Mouse (Mus musculus): Measurements from ENCODE around the gene Osbpl7. TPM values are rescaled to one million over a fixed set of nuclear protein-coding genes. Genes with fewer than 3 reads are reported as not detected.

Osbpl7 gene
- polyA plus RNA-seq (2015; fragmentation: Nextera tagmentation; extraction: Ambion mirVana): 7.8 and 9.5 TPM in 2 replicates

DNA sequence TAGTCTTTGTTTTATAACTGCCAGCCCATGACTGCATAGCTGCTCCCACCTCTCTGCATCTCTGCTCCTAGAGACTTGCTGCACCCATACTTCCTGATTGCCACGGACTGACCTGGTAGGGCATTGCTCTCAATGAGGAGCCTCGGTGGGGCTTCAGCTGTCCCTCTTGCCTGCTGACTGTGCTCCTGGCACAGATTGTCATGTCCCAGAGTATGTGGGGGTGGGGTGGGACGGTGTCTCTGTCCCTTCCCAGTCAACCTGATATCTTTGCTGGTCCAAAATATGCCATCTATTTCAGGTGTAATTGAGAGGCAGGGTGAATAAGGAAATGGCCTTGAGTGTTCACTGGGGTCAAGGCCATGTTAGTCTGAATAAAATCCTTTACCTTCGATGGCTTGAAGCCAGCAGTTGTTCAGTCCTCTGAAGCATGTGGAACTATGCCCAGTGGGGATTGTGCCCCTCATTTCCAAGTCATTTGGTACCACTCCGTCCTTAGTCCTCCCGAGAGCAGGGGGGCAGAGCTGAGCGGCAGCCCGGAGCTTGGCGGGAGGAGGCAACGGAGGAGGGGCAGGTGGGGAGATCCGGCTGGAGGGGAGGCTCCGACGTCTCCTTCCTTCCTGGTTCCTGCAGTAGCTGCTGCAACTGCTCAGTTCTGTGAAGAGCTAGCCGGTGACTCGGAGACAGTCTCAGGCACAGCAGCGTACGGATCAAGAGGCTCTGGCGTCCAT is at the start of gene Osbpl7:
Osbpl7 (plus strand) TSS at position 413 of the 728 bp plus-strand sequence.
- Histone ChIP-seq H3K4me3 (replicated peaks) (peak within 1 kb of the TSS; percentile 62), H3K27me3 (replicated peaks) (no peaks in the 10 kb centered on the region), H3K36me3 (peaks cover 17% of the 10 kb centered on the region; the same call in 1 of the 2 replicates), H3K4me2 (peak within 1 kb of the TSS; percentile 88), H3K27ac (peak within 1 kb of the TSS; percentile 75), H3K9me3 (no peaks in the 10 kb centered on the region), H3K4me1 (peaks cover 26% of the 10 kb centered on the region), H3K9ac (peak within 1 kb of the TSS; percentile 83)
- peak; percentile 68 for ATAC-seq (ENCODE audit: insufficient read depth, low FRiP score, low read depth)
- WGBS: 5% methylated on average over 18 of the region's 18 CpGs

DNA sequence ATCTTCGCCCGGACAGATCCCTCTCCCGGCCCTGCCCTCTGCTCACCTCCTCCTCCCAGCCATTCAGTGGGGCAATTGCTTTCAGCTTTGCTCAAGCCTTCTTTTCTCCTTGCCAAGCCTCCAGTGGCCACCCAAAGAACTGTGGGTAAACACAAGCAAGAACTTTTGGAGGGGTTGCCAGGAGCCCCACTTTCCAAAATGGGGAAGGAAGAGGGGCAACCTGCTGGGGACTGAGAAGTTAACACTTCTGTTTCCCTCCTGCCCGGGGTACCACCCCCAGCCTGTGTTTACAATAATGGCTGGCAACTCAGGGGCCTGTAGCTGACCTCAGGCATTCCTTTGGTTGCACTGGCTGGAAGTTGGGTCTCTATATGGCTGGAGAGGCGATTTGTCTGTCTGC is 47.3 kb upstream of the Osbpl7 start:
- ATAC-seq (ENCODE audit: insufficient read depth, low FRiP score, low read depth): no peak
- Histone ChIP-seq H3K4me3 (replicated peaks) (no peak overlapping the region), H3K9ac (no peak overlapping the region), H3K9me3 (no peaks in the 10 kb centered on the region), H3K4me1 (no peaks in the 10 kb centered on the region), H3K36me3 (no peaks in the 10 kb centered on the region), H3K27ac (no peak overlapping the region), H3K27me3 (replicated peaks) (0 out of 2 replicates have a peak, but pooled peaks cover 12% of the 10 kb centered on the region), H3K4me2 (no peak overlapping the region)
- WGBS: 25% methylated on average over 5 of the region's 5 CpGs

GRCm38 (mm10) chr11:97007093-97007794 is 43.2 kb upstream of the Osbpl7 start:
- WGBS: 49% methylated on average over 9 of the region's 9 CpGs
- Histone ChIP-seq H3K36me3 (no peaks in the 10 kb centered on the region), H3K4me2 (no peak overlapping the region), H3K4me1 (no peaks in the 10 kb centered on the region), H3K4me3 (replicated peaks) (no peak overlapping the region), H3K27ac (no peak overlapping the region), H3K9me3 (no peaks in the 10 kb centered on the region), H3K9ac (no peak overlapping the region), H3K27me3 (replicated peaks) (0 out of 2 replicates have a peak, but pooled peaks cover 16% of the 10 kb centered on the region)
- ATAC-seq (ENCODE audit: insufficient read depth, low FRiP score, low read depth): no peak

GRCm38 (mm10) chr11:97009198-97009790 is 41.1 kb upstream of the Osbpl7 start:
- Histone ChIP-seq H3K4me3 (replicated peaks) (no peak overlapping the region), H3K27me3 (replicated peaks) (0 out of 2 replicates have a peak, but pooled peaks cover 16% of the 10 kb centered on the region), H3K4me1 (no peaks in the 10 kb centered on the region), H3K9me3 (no peaks in the 10 kb centered on the region), H3K4me2 (no peak overlapping the region), H3K9ac (no peak overlapping the region), H3K27ac (no peak overlapping the region), H3K36me3 (no peaks in the 10 kb centered on the region)
- ATAC-seq (ENCODE audit: insufficient read depth, low FRiP score, low read depth): no peak
- 47% methylated on average over 8 of the region's 8 CpGs for WGBS

DNA sequence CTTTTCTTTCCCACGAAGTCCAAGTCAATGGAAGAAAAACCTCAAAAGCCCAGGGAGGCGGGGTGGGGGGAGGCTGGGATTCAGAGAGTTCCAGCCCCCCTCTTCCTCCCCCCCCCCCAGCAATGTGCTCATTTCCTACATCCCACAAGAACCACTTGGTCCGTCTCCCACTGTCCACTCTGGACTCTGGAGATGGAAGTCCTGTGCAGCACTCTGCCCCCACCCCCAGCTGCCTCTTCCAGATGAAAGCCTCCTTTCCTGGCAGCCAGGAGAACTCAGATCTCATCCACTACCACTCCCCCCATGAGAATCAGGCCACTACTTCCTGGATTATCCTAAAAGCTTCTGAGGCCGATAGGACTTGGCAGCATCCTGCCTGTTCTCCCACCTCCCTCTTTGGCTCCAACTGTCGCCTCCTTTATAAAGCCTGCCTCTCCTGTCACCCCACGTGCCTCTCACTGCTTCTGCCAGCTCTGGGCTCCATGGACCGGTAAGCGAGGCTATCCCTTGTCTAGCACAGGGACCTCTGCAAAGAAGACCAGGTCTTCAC is 37.2 kb upstream of the Osbpl7 start, which contains the start of gene Sp6:
Sp6 (plus strand) TSS at position 274 of the 550 bp plus-strand sequence.
- H3K27ac ChIP-seq: no peak within 1 kb of the TSS
- no peak within 1 kb of the TSS for H3K4me3 ChIP-seq (replicated peaks)
- H3K4me1 ChIP-seq: 0 out of 2 replicates have a peak, but pooled peaks cover 6% of the 10 kb centered on the region
- no peak within 1 kb of the TSS for H3K4me2 ChIP-seq
- H3K9ac ChIP-seq: no peak within 1 kb of the TSS
- no peaks in the 10 kb centered on the region for H3K36me3 ChIP-seq
- WGBS: 29% methylated on average over 8 of the region's 8 CpGs
- no peak for ATAC-seq (ENCODE audit: insufficient read depth, low FRiP score, low read depth)
- H3K27me3 ChIP-seq (replicated peaks): peaks cover 31% of the 10 kb centered on the region
- no peaks in the 10 kb centered on the region for H3K9me3 ChIP-seq

DNA sequence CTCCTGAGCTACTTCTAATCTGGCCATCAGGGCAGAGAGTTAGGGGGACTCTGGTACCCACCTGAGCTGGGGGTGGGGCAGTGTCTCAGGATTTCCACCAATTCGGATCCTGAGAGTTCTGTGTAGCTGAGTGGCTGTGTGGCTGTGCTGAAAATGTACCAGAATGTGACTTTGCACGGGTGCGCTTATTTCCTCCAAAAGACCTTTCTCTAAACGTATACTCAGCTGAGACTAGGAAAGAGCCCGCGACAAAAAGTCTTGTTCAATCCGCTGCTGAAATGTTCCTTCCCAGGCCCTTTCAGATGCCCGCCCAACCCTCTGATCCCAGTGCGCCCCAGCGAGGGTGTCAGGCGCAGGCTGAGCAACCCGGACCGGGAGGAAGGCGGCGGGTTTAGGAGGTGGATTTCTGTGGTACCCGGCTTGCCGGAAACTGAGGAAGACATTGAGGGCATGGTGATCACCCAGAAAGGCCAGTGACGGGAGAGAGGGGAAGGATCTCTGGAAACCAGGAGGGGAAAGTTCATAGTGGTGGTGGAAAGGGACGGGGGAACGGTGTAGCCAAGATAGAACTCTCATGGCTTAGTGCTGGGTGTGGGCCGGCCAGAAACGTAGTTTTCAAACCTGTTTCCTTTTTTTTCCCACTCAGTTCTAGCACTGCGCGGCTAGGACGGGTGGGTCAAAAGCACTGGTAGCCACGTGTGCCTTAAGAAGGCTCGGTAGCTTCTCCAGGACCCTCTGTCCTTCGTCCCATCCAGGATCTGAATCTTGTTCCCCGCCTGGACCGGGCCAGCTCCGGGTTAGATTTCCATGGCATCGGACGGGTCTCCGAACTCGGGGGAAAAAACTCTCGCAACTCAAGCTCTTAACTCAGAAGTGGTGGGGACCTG is 32.5 kb upstream of the Osbpl7 start:
- Histone ChIP-seq H3K9ac (no peak overlapping the region), H3K36me3 (no peaks in the 10 kb centered on the region), H3K4me3 (replicated peaks) (peak overlapping the region; percentile 42), H3K4me2 (peak overlapping the region; percentile 69), H3K9me3 (no peaks in the 10 kb centered on the region), H3K27me3 (replicated peaks) (peaks cover 66% of the 10 kb centered on the region), H3K27ac (no peak overlapping the region), H3K4me1 (peaks cover 35% of the 10 kb centered on the region)
- 2% methylated on average over 36 of the region's 36 CpGs for WGBS
- ATAC-seq (ENCODE audit: insufficient read depth, low FRiP score, low read depth): no peak

DNA sequence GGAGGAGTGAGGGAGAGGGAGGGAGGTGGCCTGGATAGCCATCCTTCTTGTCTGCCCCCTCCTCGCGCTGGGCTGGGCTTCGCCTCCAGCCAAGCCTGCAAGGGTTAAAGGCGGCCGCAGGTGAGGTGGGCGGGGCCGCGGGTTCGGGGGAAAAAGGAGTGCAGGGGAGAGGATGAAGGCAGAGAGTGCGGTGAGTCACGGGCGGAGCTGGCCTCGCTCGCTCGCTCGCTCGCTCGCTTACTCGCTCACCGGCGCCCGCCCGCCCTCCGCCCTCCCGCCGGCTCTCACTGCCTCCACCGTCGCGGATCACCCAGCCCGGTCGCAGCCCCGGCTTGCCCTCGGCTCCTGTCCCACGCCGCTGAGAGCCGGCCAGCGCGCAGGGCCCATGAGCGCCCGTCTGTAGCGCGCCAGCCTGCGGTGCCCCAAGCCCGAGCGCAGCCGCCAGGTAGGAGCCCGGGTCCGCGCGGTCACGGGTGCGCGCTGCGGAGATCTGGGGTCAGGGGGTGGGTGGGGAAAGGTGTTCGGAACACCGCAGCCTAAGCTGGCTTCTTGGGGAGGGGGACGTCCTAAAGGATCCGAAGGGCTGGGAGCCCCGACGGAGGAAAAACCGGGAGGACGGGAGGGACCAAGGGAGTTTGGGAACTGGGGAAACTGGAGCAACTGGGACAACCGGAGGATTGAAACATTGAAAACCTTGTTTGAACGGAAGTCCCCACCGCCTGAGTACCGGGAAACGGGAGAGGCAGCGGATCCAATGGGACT is 31.7 kb upstream of the Osbpl7 start:
- Histone ChIP-seq H3K4me1 (peaks cover 35% of the 10 kb centered on the region), H3K9ac (no peak overlapping the region), H3K27me3 (replicated peaks) (peaks cover 73% of the 10 kb centered on the region), H3K27ac (0 out of 2 replicates have a peak overlapping the region, but pooled peaks have one; percentile 1), H3K36me3 (no peaks in the 10 kb centered on the region), H3K9me3 (no peaks in the 10 kb centered on the region), H3K4me3 (replicated peaks) (peak overlapping the region; percentile 42), H3K4me2 (peak overlapping the region; percentile 69)
- 0 out of 2 replicates have a peak, but pooled peaks have one; percentile 36 for ATAC-seq (ENCODE audit: insufficient read depth, low FRiP score, low read depth)
- WGBS: under 1% methylated on average over 67 of the region's 68 CpGs

- Histone ChIP-seq H3K27ac (0 out of 2 replicates have a peak overlapping the region, but pooled peaks have one; percentile 1), H3K9ac (no peak overlapping the region), H3K4me3 (replicated peaks) (peak overlapping the region; percentile 42), H3K4me2 (peak overlapping the region; percentile 69), H3K4me1 (peaks cover 35% of the 10 kb centered on the region), H3K9me3 (no peaks in the 10 kb centered on the region), H3K36me3 (no peaks in the 10 kb centered on the region), H3K27me3 (replicated peaks) (peaks cover 79% of the 10 kb centered on the region)
- WGBS: 9% methylated on average over 13 of the region's 13 CpGs
- no peak for ATAC-seq (ENCODE audit: insufficient read depth, low FRiP score, low read depth)
Observed at GRCm38 (mm10) chr11:97019345-97019708, 31.1 kb upstream of the Osbpl7 start.

- Histone ChIP-seq H3K4me2 (peak overlapping the region; percentile 95), H3K9me3 (no peaks in the 10 kb centered on the region), H3K36me3 (no peaks in the 10 kb centered on the region), H3K27me3 (replicated peaks) (peaks cover 71% of the 10 kb centered on the region), H3K9ac (no peak overlapping the region), H3K4me3 (replicated peaks) (peak overlapping the region; percentile 53), H3K27ac (no peak overlapping the region), H3K4me1 (peaks cover 47% of the 10 kb centered on the region)
- no peak for ATAC-seq (ENCODE audit: insufficient read depth, low FRiP score, low read depth)
- WGBS: 3% methylated on average over 26 of the region's 27 CpGs
Observed at GRCm38 (mm10) chr11:97021121-97021765, 29.2 kb upstream of the Osbpl7 start.

DNA sequence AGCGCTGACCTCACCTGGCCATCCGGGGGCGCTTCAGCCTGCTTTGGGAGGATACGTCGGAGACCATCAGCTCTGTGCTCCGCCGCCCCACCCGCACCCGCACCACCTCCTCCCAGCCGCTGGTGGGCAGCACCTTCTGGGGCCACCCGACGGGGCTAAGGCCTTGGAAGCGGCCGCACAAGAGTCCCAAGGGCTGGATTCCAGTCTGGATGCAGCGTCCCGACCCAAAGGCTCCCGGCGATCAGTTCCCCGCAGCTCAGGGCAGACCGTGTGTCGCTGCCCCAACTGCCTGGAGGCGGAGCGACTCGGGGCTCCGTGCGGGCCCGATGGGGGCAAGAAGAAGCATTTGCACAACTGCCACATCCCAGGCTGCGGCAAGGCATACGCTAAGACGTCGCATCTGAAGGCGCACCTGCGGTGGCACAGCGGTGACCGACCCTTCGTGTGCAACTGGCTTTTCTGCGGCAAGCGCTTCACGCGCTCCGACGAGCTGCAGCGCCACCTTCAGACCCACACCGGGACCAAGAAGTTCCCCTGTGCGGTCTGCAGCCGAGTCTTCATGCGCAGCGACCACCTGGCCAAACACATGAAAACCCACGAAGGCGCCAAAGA is 28.4 kb upstream of the Osbpl7 start:
- Histone ChIP-seq H3K4me1 (peaks cover 48% of the 10 kb centered on the region), H3K4me2 (peak overlapping the region; percentile 95), H3K36me3 (no peaks in the 10 kb centered on the region), H3K9ac (peak overlapping the region; percentile 40; the same call in 1 of the 2 replicates), H3K27ac (no peak overlapping the region), H3K9me3 (no peaks in the 10 kb centered on the region), H3K4me3 (replicated peaks) (peak overlapping the region; percentile 53), H3K27me3 (replicated peaks) (peaks cover 63% of the 10 kb centered on the region)
- WGBS: under 1% methylated on average over 50 of the region's 50 CpGs
- ATAC-seq (ENCODE audit: insufficient read depth, low FRiP score, low read depth): peak; percentile 32; the same call in 1 of the 2 replicates
